Mouse (Mus musculus): Measurements from ENCODE around the gene Cdv3. TPM values are rescaled to one million over a fixed set of nuclear protein-coding genes. Genes with fewer than 3 reads are reported as not detected.

The Cdv3 gene
- total and polyA plus RNA-seq, 3 experiments, result 26.5 to 143 (median 121) TPM

DNA sequence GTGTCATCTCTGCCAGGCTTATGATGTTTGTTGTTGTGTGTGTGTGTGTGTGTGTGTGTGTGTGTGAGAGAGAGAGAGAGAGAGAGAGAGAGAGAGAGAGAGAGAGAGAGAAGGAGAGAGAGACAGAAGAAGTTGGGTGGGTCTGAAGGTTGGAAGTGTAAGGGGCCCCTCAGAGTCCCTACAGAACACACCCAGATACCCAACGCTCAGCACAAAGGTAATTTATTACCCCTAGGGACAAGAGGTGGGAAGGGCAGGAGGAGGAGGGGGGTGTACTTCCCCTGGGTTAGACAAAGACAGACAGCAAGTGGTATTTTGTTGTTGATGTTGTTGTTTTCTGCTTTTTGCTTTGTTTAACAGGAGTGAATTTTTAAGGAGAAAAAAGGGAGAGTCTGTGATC lies 20.0 kb upstream of the Cdv3 start:
- Histone ChIP-seq H3K36me3 (ENCODE audit: control insufficient read depth, insufficient read depth, low read length) (no peaks in the 10 kb centered on the region), H3K27ac (no peak overlapping the region), H3K79me2 (replicated peaks; ENCODE audit: control insufficient read depth, insufficient read depth, low read length) (no peaks in the 10 kb centered on the region), H3K9ac (ENCODE audit: low read depth, low read length) (no peak overlapping the region), H3K27me3 (ENCODE audit: control insufficient read depth, insufficient read depth, low read length) (no peaks in the 10 kb centered on the region), H3K4me3 (no peak overlapping the region), H3K4me1 (ENCODE audit: control insufficient read depth, insufficient read depth, low read length) (no peaks in the 10 kb centered on the region)
- WGBS, result 32% methylated on average over 1 of the region's 1 CpGs
- DNase-seq, result no peak
- intact Hi-C loops (cut with DNase I), result no loop called here
- no peak for TF ChIP-seq EP300 (IDR thresholded peaks at IDR 0.05; ENCODE audit: insufficient read depth, low read depth, low read length)
- no peak for TF ChIP-seq CTCF (IDR thresholded peaks at IDR 0.05)
- no peak for TF ChIP-seq POLR2A (IDR thresholded peaks at IDR 0.05; ENCODE audit: insufficient read depth, low read depth, low read length)

DNA sequence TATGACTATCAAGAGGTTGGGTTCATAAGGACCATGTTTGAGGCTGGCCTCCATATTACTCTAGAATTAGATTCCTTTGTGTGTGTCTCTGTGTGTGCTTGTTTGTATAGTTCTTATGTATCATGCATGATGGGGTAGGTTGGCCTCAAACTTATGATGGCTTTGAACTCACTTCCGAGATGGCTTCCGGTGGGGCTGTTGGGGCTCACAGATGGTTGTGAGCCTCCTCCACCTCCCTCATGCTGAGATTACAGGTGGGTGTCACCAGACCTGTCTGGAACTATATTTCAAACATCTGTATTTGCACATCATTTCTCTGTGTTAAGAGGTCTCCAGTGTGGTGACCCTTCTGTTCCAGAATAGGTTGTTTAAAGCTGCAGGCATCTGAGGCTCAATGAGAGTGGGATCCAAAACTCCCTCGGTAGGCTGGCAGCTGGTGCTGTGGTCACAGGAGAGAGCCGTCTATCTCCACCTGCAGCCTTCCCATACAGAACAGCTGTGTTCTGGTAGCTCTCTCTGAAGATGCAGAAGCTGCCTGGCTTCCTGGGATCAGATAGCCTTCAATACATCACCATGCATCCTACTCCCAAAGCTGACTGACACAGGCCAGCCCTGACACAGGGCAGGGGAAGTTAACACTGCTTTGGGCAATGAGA lies 18.6 kb upstream of the Cdv3 start:
- Histone ChIP-seq H3K36me3 (ENCODE audit: control insufficient read depth, insufficient read depth, low read length) (no peaks in the 10 kb centered on the region), H3K4me3 (no peak overlapping the region), H3K4me1 (ENCODE audit: control insufficient read depth, insufficient read depth, low read length) (no peaks in the 10 kb centered on the region), H3K9ac (ENCODE audit: low read depth, low read length) (no peak overlapping the region), H3K27ac (no peak overlapping the region), H3K27me3 (ENCODE audit: control insufficient read depth, insufficient read depth, low read length) (no peaks in the 10 kb centered on the region), H3K79me2 (replicated peaks; ENCODE audit: control insufficient read depth, insufficient read depth, low read length) (no peaks in the 10 kb centered on the region)
- intact Hi-C loops (cut with DNase I), result no loop called here
- DNase-seq, result no peak
- 85% methylated on average over 4 of the region's 4 CpGs for WGBS
- no peak for TF ChIP-seq POLR2A (IDR thresholded peaks at IDR 0.05; ENCODE audit: insufficient read depth, low read depth, low read length)
- TF ChIP-seq CTCF (IDR thresholded peaks at IDR 0.05), result no peak
- TF ChIP-seq EP300 (IDR thresholded peaks at IDR 0.05; ENCODE audit: insufficient read depth, low read depth, low read length), result no peak

DNA sequence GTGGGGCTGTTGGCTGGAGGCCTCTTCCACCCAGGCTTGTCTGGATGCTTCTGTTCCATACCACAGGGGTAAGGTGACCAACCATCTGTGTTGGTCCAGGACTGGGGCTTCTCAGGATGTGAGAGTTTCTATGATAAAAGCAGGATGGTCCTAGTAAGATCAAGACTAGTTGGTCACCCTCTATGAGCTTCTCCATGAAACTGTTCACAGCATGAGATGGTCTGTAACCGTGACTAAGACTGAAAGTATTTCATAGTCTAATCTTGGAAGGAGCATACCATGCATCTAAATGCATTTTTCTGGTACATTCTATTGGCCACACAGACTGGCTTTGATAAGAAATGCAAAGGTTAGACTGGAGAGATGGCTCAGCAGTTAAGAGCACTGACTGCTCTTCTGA lies 17.9 kb upstream of the Cdv3 start:
- TF ChIP-seq POLR2A (IDR thresholded peaks at IDR 0.05; ENCODE audit: insufficient read depth, low read depth, low read length) (no peak), CTCF (IDR thresholded peaks at IDR 0.05) (no peak), EP300 (IDR thresholded peaks at IDR 0.05; ENCODE audit: insufficient read depth, low read depth, low read length) (no peak)
- WGBS, result 95% methylated on average over 1 of the region's 1 CpGs

GRCm38 (mm10) chr9:103382989-103383388 lies 17.3 kb upstream of the Cdv3 start:
- no peaks in the 10 kb centered on the region for H3K36me3 ChIP-seq (ENCODE audit: control insufficient read depth, insufficient read depth, low read length)
- H3K27ac ChIP-seq, result no peak overlapping the region
- H3K4me3 ChIP-seq, result no peak overlapping the region
- no peaks in the 10 kb centered on the region for H3K4me1 ChIP-seq (ENCODE audit: control insufficient read depth, insufficient read depth, low read length)
- no peaks in the 10 kb centered on the region for H3K27me3 ChIP-seq (ENCODE audit: control insufficient read depth, insufficient read depth, low read length)
- intact Hi-C loops (cut with DNase I), result no loop called here
- no peak for DNase-seq
- H3K79me2 ChIP-seq (replicated peaks; ENCODE audit: control insufficient read depth, insufficient read depth, low read length), result no peaks in the 10 kb centered on the region
- TF ChIP-seq POLR2A (IDR thresholded peaks at IDR 0.05; ENCODE audit: insufficient read depth, low read depth, low read length) (no peak), CTCF (IDR thresholded peaks at IDR 0.05) (no peak), EP300 (IDR thresholded peaks at IDR 0.05; ENCODE audit: insufficient read depth, low read depth, low read length) (no peak)
- 58% methylated on average over 6 of the region's 6 CpGs for WGBS
- H3K9ac ChIP-seq (ENCODE audit: low read depth, low read length), result no peak overlapping the region

More for the DNA sequence above, 17.9 kb upstream of the Cdv3 start:
- H3K27ac ChIP-seq, result no peak overlapping the region
- no peak for DNase-seq
- no peak overlapping the region for H3K9ac ChIP-seq (ENCODE audit: low read depth, low read length)
- intact Hi-C loops (cut with DNase I), result no loop called here
- no peaks in the 10 kb centered on the region for H3K4me1 ChIP-seq (ENCODE audit: control insufficient read depth, insufficient read depth, low read length)
- H3K79me2 ChIP-seq (replicated peaks; ENCODE audit: control insufficient read depth, insufficient read depth, low read length), result no peaks in the 10 kb centered on the region
- no peak overlapping the region for H3K4me3 ChIP-seq
- no peaks in the 10 kb centered on the region for H3K27me3 ChIP-seq (ENCODE audit: control insufficient read depth, insufficient read depth, low read length)
- H3K36me3 ChIP-seq (ENCODE audit: control insufficient read depth, insufficient read depth, low read length), result no peaks in the 10 kb centered on the region

GRCm38 (mm10) chr9:103380566-103380965 lies 14.9 kb upstream of the Cdv3 start:
- no peaks in the 10 kb centered on the region for H3K27me3 ChIP-seq (ENCODE audit: control insufficient read depth, insufficient read depth, low read length)
- no peak overlapping the region for H3K4me3 ChIP-seq
- intact Hi-C loops (cut with DNase I), result no loop called here
- H3K4me1 ChIP-seq (ENCODE audit: control insufficient read depth, insufficient read depth, low read length), result no peaks in the 10 kb centered on the region
- no peak overlapping the region for H3K9ac ChIP-seq (ENCODE audit: low read depth, low read length)
- no peaks in the 10 kb centered on the region for H3K79me2 ChIP-seq (replicated peaks; ENCODE audit: control insufficient read depth, insufficient read depth, low read length)
- H3K27ac ChIP-seq, result no peak overlapping the region
- 84% methylated on average over 4 of the region's 4 CpGs for WGBS
- DNase-seq, result no peak
- H3K36me3 ChIP-seq (ENCODE audit: control insufficient read depth, insufficient read depth, low read length), result no peaks in the 10 kb centered on the region
- TF ChIP-seq POLR2A (IDR thresholded peaks at IDR 0.05; ENCODE audit: insufficient read depth, low read depth, low read length) (no peak), CTCF (IDR thresholded peaks at IDR 0.05) (no peak), EP300 (IDR thresholded peaks at IDR 0.05; ENCODE audit: insufficient read depth, low read depth, low read length) (no peak)

DNA sequence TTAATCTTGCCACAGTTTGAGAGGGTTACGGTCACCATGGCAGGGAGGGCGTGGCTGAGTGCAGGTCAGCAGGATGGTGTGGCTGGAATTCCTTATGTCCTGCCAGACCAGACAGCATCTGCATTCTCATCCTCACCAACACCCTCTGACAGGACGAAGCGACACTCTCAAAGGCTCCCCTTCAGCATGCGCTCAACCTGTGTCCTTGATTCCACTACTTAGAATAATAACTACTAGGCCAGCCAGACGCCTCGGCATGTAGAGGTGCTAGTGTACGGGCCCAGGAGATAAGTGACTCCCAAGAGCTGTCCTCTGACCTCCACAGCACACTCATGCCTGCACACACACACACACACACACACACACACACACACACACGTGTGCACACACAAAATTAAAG lies 13.6 kb upstream of the Cdv3 start:
- no peak overlapping the region for H3K27ac ChIP-seq
- intact Hi-C loops (cut with DNase I), result no loop called here
- 64% methylated on average over 9 of the region's 9 CpGs for WGBS

More for the DNA sequence above, 13.6 kb upstream of the Cdv3 start:
- DNase-seq, result no peak
- H3K4me3 ChIP-seq, result no peak overlapping the region
- H3K79me2 ChIP-seq (replicated peaks; ENCODE audit: control insufficient read depth, insufficient read depth, low read length), result no peaks in the 10 kb centered on the region
- no peaks in the 10 kb centered on the region for H3K4me1 ChIP-seq (ENCODE audit: control insufficient read depth, insufficient read depth, low read length)
- TF ChIP-seq POLR2A (IDR thresholded peaks at IDR 0.05; ENCODE audit: insufficient read depth, low read depth, low read length), result no peak
- H3K36me3 ChIP-seq (ENCODE audit: control insufficient read depth, insufficient read depth, low read length), result no peaks in the 10 kb centered on the region
- H3K27me3 ChIP-seq (ENCODE audit: control insufficient read depth, insufficient read depth, low read length), result no peaks in the 10 kb centered on the region
- H3K9ac ChIP-seq (ENCODE audit: low read depth, low read length), result no peak overlapping the region

Measured in heart, adult 2 months (tissue).